Mouse (Mus musculus) ES-Bruce4 (cell line): ENCODE measurements around the gene Cux1.

Experiments
- CTCF ChIP-seq: IDR thresholded peaks from one replicate; pipeline ENCODE4 v1.8.1; 2011; ENCODE audit warnings: low read depth, low read length
- EP300 ChIP-seq: IDR thresholded peaks from 2 replicates; pipeline ENCODE4 v1.6.1; 2011; ENCODE audit warnings: low read depth, low read length; ENCODE audit not compliant: insufficient read depth

GRCm38 (mm10) chr5:136476272-136476671, 91.0 kb downstream of the Cux1 start:
- TF ChIP-seq EP300 = no peak
- no peak for TF ChIP-seq CTCF
